Mouse (Mus musculus) granulocyte monocyte progenitor cell, adult 5-6 weeks (primary cell): Measurements from ENCODE around the gene Paip2b. TPM values are rescaled to one million over a fixed set of nuclear protein-coding genes. Genes with fewer than 3 reads are reported as not detected.

Experiments used
- total RNA-seq, 2 experiments: library from RNA; stranded (forward) in 1 of 2; stranded (reverse) in 1 of 2; fragments of 200-712, 200-1000 nt in 1 of 2; fragments of >200 nt in 1 of 2; fragmentation: Nextera tagmentation in 1 of 2; gene quantifications; 2 replicates each; pipeline ENCODE4 v1.2.3; 2014 to 2017

Gene Paip2b
- total RNA-seq, 2 experiments from 2014 or later, result 7.5 to 17.5 TPM

Other genes starting within 250 kb of the Paip2b start
- gene Clec4f, start 175.6 kb downstream of the Paip2b start, total RNA-seq (2014; fragmentation: Nextera tagmentation), result not detected in 2 replicates
- gene Clec4f, start 175.6 kb downstream of the Paip2b start, total RNA-seq (2017), result not detected in 2 replicates
- gene Cd207, start 153.9 kb downstream of the Paip2b start, total RNA-seq (2014; fragmentation: Nextera tagmentation), result not detected in 2 replicates
- gene Cd207, start 153.9 kb downstream of the Paip2b start, total RNA-seq (2017), result not detected in 2 replicates
- gene Vax2, start 120.5 kb downstream of the Paip2b start, total RNA-seq (2014; fragmentation: Nextera tagmentation), result not detected in 2 replicates
- not detected in 2 replicates for gene Vax2, start 120.5 kb downstream of the Paip2b start, total RNA-seq (2017)
- gene Atp6v1b1, start 88.8 kb downstream of the Paip2b start, total RNA-seq (2014; fragmentation: Nextera tagmentation), result not detected in 2 replicates
- not detected in 2 replicates for gene Atp6v1b1, start 88.8 kb downstream of the Paip2b start, total RNA-seq (2017)
- gene Ankrd53, start 69.1 kb downstream of the Paip2b start, total RNA-seq (2014; fragmentation: Nextera tagmentation), result 0.41 TPM in 1 of 2 replicates, not detected in the other
- gene Ankrd53, start 69.1 kb downstream of the Paip2b start, total RNA-seq (2017), result not detected in 2 replicates
- gene Tex261, start 55.9 kb downstream of the Paip2b start, total RNA-seq (2014; fragmentation: Nextera tagmentation), result 60.4 and 82.5 TPM in 2 replicates
- 35.2 and 37.3 TPM in 2 replicates for gene Tex261, start 55.9 kb downstream of the Paip2b start, total RNA-seq (2017)
- 25.7 and 25.9 TPM in 2 replicates for gene Nagk, start 36.8 kb downstream of the Paip2b start, total RNA-seq (2014; fragmentation: Nextera tagmentation)
- 23.1 and 23.6 TPM in 2 replicates for gene Nagk, start 36.8 kb downstream of the Paip2b start, total RNA-seq (2017)
- 116 and 131 TPM in 2 replicates for gene Zfp638, start 35.4 kb upstream of the Paip2b start, total RNA-seq (2014; fragmentation: Nextera tagmentation)
- 139 and 140 TPM in 2 replicates for gene Zfp638, start 35.4 kb upstream of the Paip2b start, total RNA-seq (2017)
- gene Dysf, start 176.8 kb upstream of the Paip2b start, total RNA-seq (2014; fragmentation: Nextera tagmentation), result not detected in 2 replicates
- not detected in 2 replicates for gene Dysf, start 176.8 kb upstream of the Paip2b start, total RNA-seq (2017)